Mouse (Mus musculus) megakaryocyte-erythroid progenitor cell, adult 5 weeks (primary cell): ENCODE results near the gene Fam227b. TPM values are rescaled to one million over a fixed set of nuclear protein-coding genes. Genes with fewer than 3 reads are reported as not detected.

Source experiments
- polyA plus RNA-seq: library from polyadenylated mRNA; stranded (reverse); fragments of >175 nt; gene quantifications from 2 replicates; pipeline ENCODE4 v1.2.3, GENCODE M21; 2012

Gene Fam227b
- polyA plus RNA-seq = not detected in 2 replicates

DNA sequence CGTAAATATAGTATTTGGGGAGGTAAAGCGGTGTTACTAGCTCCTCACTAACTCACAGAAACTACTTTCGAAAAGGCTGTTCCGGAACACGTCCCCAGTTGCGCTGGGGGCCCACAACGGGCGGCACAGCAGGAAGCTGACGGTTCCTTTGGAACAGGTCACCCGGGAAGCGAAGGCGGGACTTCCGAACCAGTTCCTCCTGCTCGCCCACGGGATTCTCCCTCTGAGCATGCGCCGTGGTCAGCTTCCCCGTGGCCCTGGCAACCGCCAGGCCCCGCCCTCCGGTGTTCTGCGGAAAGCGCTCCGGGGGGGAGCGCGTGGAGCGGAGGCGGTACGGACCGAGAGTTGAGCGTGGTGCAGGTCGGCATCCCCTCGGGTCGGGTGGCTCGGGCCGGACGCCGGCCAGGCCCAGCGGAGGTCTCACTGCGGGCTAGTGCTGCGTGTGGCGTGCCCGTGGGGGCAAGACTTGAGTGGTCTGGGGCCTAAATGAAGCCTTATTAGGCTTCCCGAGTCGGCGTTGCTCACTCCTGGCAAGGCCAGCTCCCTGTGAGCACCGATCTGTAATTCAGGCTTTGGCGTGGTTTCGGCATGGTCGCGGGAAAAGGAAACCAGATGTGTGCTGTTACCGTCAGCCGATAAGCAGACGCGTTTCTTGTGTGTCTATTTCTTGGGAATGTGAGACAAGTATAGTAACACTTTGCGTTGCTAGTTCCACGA, at the start of gene Fam227b, which contains the start of gene Dtwd1:
Gene Fam227b (minus strand): TSS at position 150 of the 717 bp plus-strand sequence.
Gene Dtwd1 (plus strand): TSS at position 287 of the 717 bp plus-strand sequence.

DNA sequence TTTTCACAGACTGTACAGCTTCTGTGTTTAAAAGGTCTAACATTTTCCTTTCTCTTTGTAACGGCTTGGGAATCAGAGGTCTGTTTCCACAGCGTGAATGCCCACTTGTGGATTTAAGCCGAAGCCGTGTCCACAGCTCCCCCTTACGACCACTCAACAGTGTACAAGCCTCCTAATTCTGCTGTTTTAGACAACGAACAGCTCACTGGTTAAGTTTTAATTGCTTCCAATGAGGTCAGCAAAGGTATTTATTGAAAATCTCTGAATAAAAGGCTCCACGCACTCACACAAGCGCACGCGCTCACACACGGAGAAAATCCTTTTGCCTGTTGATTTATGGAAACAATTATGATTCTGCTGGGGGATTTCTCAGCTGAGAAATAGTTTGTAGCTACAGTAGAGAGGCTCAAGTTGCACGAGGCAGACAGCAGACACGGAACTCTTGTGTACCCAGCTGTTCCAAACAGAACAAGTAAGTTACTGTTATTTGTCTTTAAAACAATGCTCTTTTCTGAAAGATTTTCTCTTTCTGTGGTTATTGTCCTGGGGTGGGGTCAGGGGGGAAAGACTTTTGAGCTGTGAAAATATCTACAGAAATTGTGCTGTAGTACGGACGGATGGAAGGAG, 117.3 kb downstream of the Fam227b start, which contains the start of gene Fgf7:
Gene Fgf7 (plus strand): TSS at position 280 of the 627 bp plus-strand sequence.

Other genes starting within 250 kb of the Fam227b start
- not detected in 2 replicates for gene Fgf7, start 117.3 kb downstream of the Fam227b start, polyA plus RNA-seq
- 0.94 and 1.3 TPM in 2 replicates for gene Dtwd1, start 137 bp upstream of the Fam227b start, polyA plus RNA-seq
- gene Gm17555, start 63.1 kb upstream of the Fam227b start, polyA plus RNA-seq = not detected in 2 replicates